Mouse (Mus musculus) monocyte, adult 2 months (primary cell): ENCODE measurements around the gene Ank.

ENCODE experiments used
- DNase-seq, 2 experiments: peaks; one replicate each; pipeline ENCODE4 v3.0.0; 2022; ENCODE audit warnings: low spot score in 2 of 2, low read depth in 1 of 2

The Ank gene

GRCm38 (mm10) chr15:27571179-27571578 is 104.7 kb downstream of the Ank start:
- DNase-seq = no peak

GRCm38 (mm10) chr15:27574992-27575781 is 108.7 kb downstream of the Ank start:
- DNase-seq = no peak

- no peak for DNase-seq
Measured at GRCm38 (mm10) chr15:27575932-27576331, 109.5 kb downstream of the Ank start.

GRCm38 (mm10) chr15:27576886-27577285 is 110.4 kb downstream of the Ank start:
- DNase-seq = no peak

- no peak for DNase-seq
Measured at GRCm38 (mm10) chr15:27577915-27578780, 111.7 kb downstream of the Ank start.

- DNase-seq = no peak
Measured at GRCm38 (mm10) chr15:27578918-27579317, 112.4 kb downstream of the Ank start.

- DNase-seq = no peak
Measured at GRCm38 (mm10) chr15:27579853-27580252, 113.4 kb downstream of the Ank start.

- DNase-seq = no peak
Measured at GRCm38 (mm10) chr15:27580771-27581170, 114.3 kb downstream of the Ank start.

GRCm38 (mm10) chr15:27581640-27582039 is 115.2 kb downstream of the Ank start:
- DNase-seq = no peak

- no peak for DNase-seq
Measured at GRCm38 (mm10) chr15:27582428-27582827, 116.0 kb downstream of the Ank start.

GRCm38 (mm10) chr15:27583042-27583441 is 116.6 kb downstream of the Ank start:
- DNase-seq = no peak

- no peak for DNase-seq
Measured at GRCm38 (mm10) chr15:27583620-27584019, 117.1 kb downstream of the Ank start.

GRCm38 (mm10) chr15:27585466-27586092 is 119.1 kb downstream of the Ank start:
- DNase-seq = no peak

- no peak for DNase-seq
Measured at GRCm38 (mm10) chr15:27586093-27586480, 119.6 kb downstream of the Ank start.

- no peak for DNase-seq
Measured at GRCm38 (mm10) chr15:27588087-27588826, 121.8 kb downstream of the Ank start.

GRCm38 (mm10) chr15:27590812-27591211 is 124.3 kb downstream of the Ank start:
- DNase-seq = no peak

- DNase-seq = no peak
Measured at GRCm38 (mm10) chr15:27592620-27593320, 126.3 kb downstream of the Ank start.

- DNase-seq = no peak
Measured at GRCm38 (mm10) chr15:27593717-27594116, 127.2 kb downstream of the Ank start.

- DNase-seq = no peak
Measured at GRCm38 (mm10) chr15:27594973-27595372, 128.5 kb downstream of the Ank start.

GRCm38 (mm10) chr15:27595560-27595959 is 129.1 kb downstream of the Ank start:
- DNase-seq = no peak
